Mouse (Mus musculus): ENCODE measurements at regions not wholly inside any gene's neighbourhood (a gene's known extent, or its start where the extent isn't known, plus 50 kb on each side); places are given as distances from the start of the nearest gene placed in this dataset.

GRCm38 (mm10) chr1:151087811-151088511 is 94.4 kb upstream of the Gm47985 start:
- no peak for ATAC-seq (replicated peaks; ENCODE audit: low FRiP score, poor library complexity, severe bottlenecking)

GRCm38 (mm10) chr1:151088535-151089125 is 93.7 kb upstream of the Gm47985 start:
- no peak for ATAC-seq (replicated peaks; ENCODE audit: low FRiP score, poor library complexity, severe bottlenecking)

DNA sequence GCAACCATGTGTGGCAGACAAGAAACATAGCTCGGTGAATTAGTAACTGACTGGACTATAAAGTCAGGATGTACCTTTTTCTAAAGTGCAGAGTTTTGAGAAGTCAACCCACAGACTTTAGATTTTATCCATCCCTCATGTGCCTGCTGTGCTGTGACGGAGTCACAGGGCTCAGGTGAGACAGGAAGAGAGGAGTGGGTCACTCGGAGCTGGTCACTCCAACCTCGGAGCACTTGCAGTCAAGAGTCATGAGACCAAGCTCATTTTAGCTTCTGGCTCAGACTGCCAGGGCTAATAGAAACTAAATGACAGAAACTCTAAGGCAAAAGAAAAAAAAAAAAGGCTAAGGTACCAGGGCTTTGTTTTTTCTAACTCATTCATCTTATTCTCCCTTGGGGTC is 90.3 kb upstream of the Gm47985 start:
- ATAC-seq (replicated peaks; ENCODE audit: low FRiP score, poor library complexity, severe bottlenecking) = no peak

- peak; percentile 45 for ATAC-seq (replicated peaks; ENCODE audit: low FRiP score, poor library complexity, severe bottlenecking)
Observed at GRCm38 (mm10) chr1:151095344-151096050, 86.8 kb upstream of the Gm47985 start.

DNA sequence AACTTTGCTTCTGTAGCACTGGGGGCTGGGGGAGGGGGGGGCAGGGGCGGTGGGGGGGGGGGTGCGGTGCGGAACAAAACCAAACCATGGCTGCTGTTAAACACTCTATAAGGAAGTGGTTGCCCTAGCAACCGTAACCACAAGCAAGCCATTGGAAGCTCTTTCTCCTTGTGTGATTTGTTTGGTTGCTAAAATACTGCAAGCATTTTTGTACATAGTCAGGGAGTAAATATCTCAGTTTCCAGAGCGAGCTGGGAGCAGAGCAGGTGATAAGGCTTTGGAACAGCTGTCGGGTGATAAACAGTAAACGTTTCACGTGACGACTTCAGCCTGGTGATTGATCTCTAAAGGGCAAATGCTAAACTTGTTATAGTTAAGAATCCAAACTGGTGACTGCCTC is 86.3 kb upstream of the Gm47985 start:
- ATAC-seq (replicated peaks; ENCODE audit: low FRiP score, poor library complexity, severe bottlenecking) = peak; percentile 81

GRCm38 (mm10) chr1:151097506-151097905 is 84.8 kb upstream of the Gm47985 start:
- no peak for ATAC-seq (replicated peaks; ENCODE audit: low FRiP score, poor library complexity, severe bottlenecking)

DNA sequence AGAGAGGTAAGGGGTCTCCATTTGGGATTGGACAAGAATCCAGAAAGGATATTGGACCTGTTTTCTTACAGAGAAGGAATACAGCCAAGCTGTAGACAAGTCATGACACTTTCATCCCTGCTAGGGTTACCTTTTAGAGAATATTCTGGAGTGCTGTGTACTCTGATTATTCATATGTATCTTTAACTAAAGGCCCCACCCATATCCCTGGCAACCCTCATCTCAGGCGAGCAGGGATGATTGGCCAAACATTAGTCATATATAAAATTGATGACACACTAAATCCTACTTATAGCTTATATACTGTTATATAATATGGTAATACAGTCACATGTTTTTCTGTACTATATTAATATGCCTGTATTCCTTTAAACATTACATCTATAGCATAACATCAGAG is 83.6 kb upstream of the Gm47985 start:
- peak; percentile 52 for ATAC-seq (replicated peaks; ENCODE audit: low FRiP score, poor library complexity, severe bottlenecking)

- peak; percentile 15; the same call in 1 of the 2 replicates for ATAC-seq (replicated peaks; ENCODE audit: low FRiP score, poor library complexity, severe bottlenecking)
Observed at GRCm38 (mm10) chr1:151100565-151101483, 81.5 kb upstream of the Gm47985 start.

DNA sequence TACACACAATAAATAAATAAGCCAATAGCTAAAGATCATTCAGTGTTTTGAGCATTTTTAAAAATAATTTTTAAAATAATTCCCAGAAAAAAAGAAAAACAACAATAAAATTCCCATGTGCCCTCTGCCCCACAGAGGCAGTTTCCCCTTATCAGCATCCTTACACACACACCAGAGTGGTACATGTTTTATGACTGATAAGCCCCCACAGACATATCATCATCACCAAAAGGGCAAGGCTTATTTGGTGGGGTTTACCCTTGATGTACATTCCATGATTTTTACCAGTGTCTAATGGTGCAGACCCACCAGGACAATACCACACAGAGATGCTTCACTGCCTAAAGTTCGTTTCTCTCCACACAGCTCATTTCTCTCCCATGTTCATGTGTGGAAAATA is 80.8 kb upstream of the Gm47985 start:
- peak; percentile 75 for ATAC-seq (replicated peaks; ENCODE audit: low FRiP score, poor library complexity, severe bottlenecking)

GRCm38 (mm10) chr1:151102061-151102460 is 80.3 kb upstream of the Gm47985 start:
- ATAC-seq (replicated peaks; ENCODE audit: low FRiP score, poor library complexity, severe bottlenecking) = peak; percentile 16

- 0 out of 2 replicates have a peak, but pooled peaks have one; percentile 9 for ATAC-seq (replicated peaks; ENCODE audit: low FRiP score, poor library complexity, severe bottlenecking)
Observed at GRCm38 (mm10) chr1:151102646-151103391, 79.5 kb upstream of the Gm47985 start.

GRCm38 (mm10) chr1:151103522-151104037 is 78.8 kb upstream of the Gm47985 start:
- no peak for ATAC-seq (replicated peaks; ENCODE audit: low FRiP score, poor library complexity, severe bottlenecking)

DNA sequence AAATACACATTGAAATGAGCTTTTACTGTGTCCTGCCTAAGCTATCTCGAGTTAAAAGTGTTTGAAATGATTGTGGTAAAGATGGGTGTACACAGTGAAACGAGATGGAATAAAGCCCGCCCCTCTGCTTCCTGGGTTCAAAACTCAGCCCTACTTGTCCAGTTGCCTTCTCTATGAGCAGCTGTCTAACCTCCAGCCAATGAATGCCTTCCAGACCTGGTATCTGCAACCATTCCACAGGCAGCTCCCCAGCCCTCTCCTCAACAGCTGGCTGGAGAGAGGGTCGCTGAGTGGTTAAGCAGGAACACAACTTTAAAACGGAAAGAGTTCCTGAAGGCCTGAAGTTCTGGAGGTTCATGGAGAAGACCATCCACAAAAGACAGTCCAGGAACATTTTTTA is 78.0 kb upstream of the Gm47985 start:
- no peak for ATAC-seq (replicated peaks; ENCODE audit: low FRiP score, poor library complexity, severe bottlenecking)

- no peak for ATAC-seq (replicated peaks; ENCODE audit: low FRiP score, poor library complexity, severe bottlenecking)
Observed at GRCm38 (mm10) chr1:151104806-151105205, 77.5 kb upstream of the Gm47985 start.

GRCm38 (mm10) chr1:151105251-151105650 is 77.1 kb upstream of the Gm47985 start:
- ATAC-seq (replicated peaks; ENCODE audit: low FRiP score, poor library complexity, severe bottlenecking) = no peak

DNA sequence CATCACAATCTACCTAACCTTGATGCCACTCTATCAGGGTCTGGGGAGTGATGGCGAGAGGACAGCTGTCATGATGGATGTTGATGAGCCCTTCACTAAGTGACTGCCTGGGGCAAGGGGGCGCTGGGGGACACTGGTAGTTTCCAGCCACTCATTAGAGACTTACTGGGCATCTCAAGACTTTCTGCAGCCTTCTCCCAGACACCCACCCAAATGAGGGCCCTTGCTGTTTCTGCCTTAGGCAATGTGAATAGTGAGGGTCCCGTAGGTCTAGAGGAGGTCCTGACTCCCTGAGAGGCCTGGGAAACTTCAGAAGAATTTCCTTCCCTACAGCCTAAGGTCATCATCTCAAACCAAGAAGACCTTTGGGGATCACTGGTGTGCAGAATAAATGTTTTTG is 74.9 kb upstream of the Gm47985 start:
- no peak for ATAC-seq (replicated peaks; ENCODE audit: low FRiP score, poor library complexity, severe bottlenecking)

DNA sequence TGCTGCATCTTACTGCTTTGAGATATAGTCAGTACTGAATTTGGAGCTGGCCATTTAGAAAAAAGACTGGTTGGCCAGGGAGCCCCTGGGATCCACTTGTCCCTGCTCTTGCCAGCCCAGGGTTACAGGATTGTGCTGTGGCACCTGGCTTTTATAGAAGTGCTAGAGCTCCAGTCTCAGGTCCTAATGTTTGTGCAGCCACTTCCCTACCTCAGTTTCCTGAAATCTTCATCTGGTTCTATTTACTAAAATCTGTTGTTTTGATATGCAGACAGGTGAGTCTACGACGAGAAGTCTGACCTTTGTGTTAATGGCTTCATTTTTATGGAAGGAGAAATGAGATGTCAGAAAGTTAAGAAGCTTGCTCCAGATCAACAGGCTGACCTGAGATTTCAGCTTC is 73.0 kb upstream of the Gm47985 start:
- ATAC-seq (replicated peaks; ENCODE audit: low FRiP score, poor library complexity, severe bottlenecking) = no peak

DNA sequence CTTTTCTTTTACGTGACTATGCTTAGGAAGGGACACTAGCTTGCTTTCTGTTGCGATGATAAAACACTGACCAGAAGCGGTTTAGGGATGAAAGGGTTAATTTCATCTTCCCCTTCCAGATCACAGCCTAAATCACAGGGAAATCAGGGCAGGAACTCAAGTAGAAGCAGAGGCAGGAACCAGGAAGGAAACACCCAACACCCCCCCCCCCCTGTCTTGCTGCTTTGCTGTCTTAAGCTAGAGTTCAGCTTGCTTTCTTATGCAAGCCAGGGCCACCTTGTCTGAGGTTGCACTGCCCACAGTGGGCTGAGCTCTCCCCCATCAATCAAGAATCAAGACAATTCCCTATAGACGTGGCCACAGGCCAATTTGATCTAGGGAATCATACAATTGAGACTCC is 71.9 kb upstream of the Gm47985 start:
- ATAC-seq (replicated peaks; ENCODE audit: low FRiP score, poor library complexity, severe bottlenecking) = no peak

GRCm38 (mm10) chr1:151111683-151112082 is 70.7 kb upstream of the Gm47985 start:
- ATAC-seq (replicated peaks; ENCODE audit: low FRiP score, poor library complexity, severe bottlenecking) = no peak

Data from erythroid progenitor cell, adult 5-6 weeks (primary cell).